Comparison of ENCODE assay signal across 8 mouse cellular contexts in genomic region chr1:135283287-135283825, GRCm38 (mm10). TPM values are rescaled to one million over a fixed set of nuclear protein-coding genes. Genes with fewer than 3 reads are reported as not detected.
DNase-seq lines count a peak whose midpoint lies in the region; ATAC-seq and TF ChIP-seq lines count a peak whose summit lies in the region.

No protein-coding gene starts in this region.

- ATAC-seq in forebrain, embryonic 15.5 days (replicated peaks), result peak; percentile 82
- ATAC-seq in hindbrain, postnatal 0 days, result peak; percentile 78
- peak; percentile 72 for ATAC-seq in liver, embryonic 16.5 days (ENCODE audit: low read depth)
- ATAC-seq in neural tube, embryonic 15.5 days (ENCODE audit: low FRiP score), result peak; percentile 81
- ATAC-seq in monocyte, adult 5-6 weeks (replicated peaks; ENCODE audit: insufficient number of reproducible peaks, low FRiP score, low TSS enrichment, poor library complexity, severe bottlenecking), result no peak

- peaks cover 30% of the 10 kb centered on the region for H3K4me1 ChIP-seq in forebrain, embryonic 15.5 days
- peaks cover 24% of the 10 kb centered on the region; the same call in 1 of the 2 replicates for H3K4me1 ChIP-seq in hindbrain, postnatal 0 days (ENCODE audit: insufficient read depth, low read length)
- H3K4me1 ChIP-seq in liver, embryonic 16.5 days (ENCODE audit: control insufficient read depth, low read depth, low read length), result peaks cover 2% of the 10 kb centered on the region; the same call in 1 of the 2 replicates
- H3K4me1 ChIP-seq in neural tube, embryonic 15.5 days, result peaks cover 36% of the 10 kb centered on the region

- H3K9ac ChIP-seq in forebrain, embryonic 15.5 days (replicated peaks), result peak overlapping the region; percentile 94
- H3K9ac ChIP-seq in hindbrain, postnatal 0 days (replicated peaks; ENCODE audit: low read length), result peak overlapping the region; percentile 96
- H3K9ac ChIP-seq in liver, embryonic 16.5 days (ENCODE audit: low read depth, low read length), result peak overlapping the region; percentile 75
- H3K9ac ChIP-seq in neural tube, embryonic 15.5 days (replicated peaks), result peak overlapping the region; percentile 79

- H3K4me2 ChIP-seq in forebrain, embryonic 15.5 days (replicated peaks), result peak overlapping the region; percentile 68
- peak overlapping the region; percentile 69 for H3K4me2 ChIP-seq in hindbrain, postnatal 0 days (ENCODE audit: low read depth, low read length)
- H3K4me2 ChIP-seq in liver, embryonic 16.5 days (ENCODE audit: low read depth, low read length), result peak overlapping the region; percentile 87
- peak overlapping the region; percentile 80 for H3K4me2 ChIP-seq in neural tube, embryonic 15.5 days

- H3K4me3 ChIP-seq in forebrain, embryonic 15.5 days, result peak overlapping the region; percentile 82
- peak overlapping the region; percentile 87 for H3K4me3 ChIP-seq in hindbrain, postnatal 0 days (ENCODE audit: low read length)
- H3K4me3 ChIP-seq in liver, embryonic 16.5 days (ENCODE audit: low read depth, low read length), result peak overlapping the region; percentile 74
- H3K4me3 ChIP-seq in neural tube, embryonic 15.5 days (replicated peaks), result peak overlapping the region; percentile 59

- peaks cover under 1% of the 10 kb centered on the region; the same call in 1 of the 2 replicates for H3K36me3 ChIP-seq in forebrain, embryonic 15.5 days
- H3K36me3 ChIP-seq in hindbrain, postnatal 0 days (ENCODE audit: insufficient read depth, low read length), result 0 out of 2 replicates have a peak, but pooled peaks cover 11% of the 10 kb centered on the region
- no peaks in the 10 kb centered on the region for H3K36me3 ChIP-seq in liver, embryonic 16.5 days (ENCODE audit: control insufficient read depth, insufficient read depth)
- H3K36me3 ChIP-seq in neural tube, embryonic 15.5 days, result peaks cover 8% of the 10 kb centered on the region

- H3K27me3 ChIP-seq in forebrain, embryonic 15.5 days, result no peaks in the 10 kb centered on the region
- no peaks in the 10 kb centered on the region for H3K27me3 ChIP-seq in hindbrain, postnatal 0 days (ENCODE audit: insufficient read depth, low read length)
- peaks cover 10% of the 10 kb centered on the region; the same call in 1 of the 2 replicates for H3K27me3 ChIP-seq in liver, embryonic 16.5 days (ENCODE audit: control insufficient read depth, insufficient read depth, low read depth, low read length)
- no peaks in the 10 kb centered on the region for H3K27me3 ChIP-seq in neural tube, embryonic 15.5 days (replicated peaks)

- 0% methylated on average over 48 of the region's 48 CpGs for WGBS in forebrain, embryonic 15.5 days
- under 1% methylated on average over 48 of the region's 48 CpGs for WGBS in hindbrain, postnatal 0 days
- WGBS in liver, embryonic 16.5 days (ENCODE audit: insufficient replicate concordance), result 0% methylated on average over 48 of the region's 48 CpGs
- under 1% methylated on average over 47 of the region's 48 CpGs for WGBS in neural tube, embryonic 15.5 days

- no peaks in the 10 kb centered on the region for H3K9me3 ChIP-seq in forebrain, embryonic 15.5 days
- no peaks in the 10 kb centered on the region for H3K9me3 ChIP-seq in hindbrain, postnatal 0 days (ENCODE audit: low read length)
- H3K9me3 ChIP-seq in liver, embryonic 16.5 days (replicated peaks; ENCODE audit: control insufficient read depth, low read length), result no peaks in the 10 kb centered on the region
- H3K9me3 ChIP-seq in neural tube, embryonic 15.5 days (replicated peaks), result no peaks in the 10 kb centered on the region

- no peak for TF ChIP-seq CTCF in hindbrain, postnatal 0 days (IDR thresholded peaks at IDR 0.05; ENCODE audit: low read depth)

- peak overlapping the region; percentile 93 for H3K27ac ChIP-seq in forebrain, embryonic 15.5 days (replicated peaks)
- peak overlapping the region; percentile 96 for H3K27ac ChIP-seq in hindbrain, postnatal 0 days
- peak overlapping the region; percentile 76 for H3K27ac ChIP-seq in liver, embryonic 16.5 days (ENCODE audit: low read length)
- H3K27ac ChIP-seq in neural tube, embryonic 15.5 days (replicated peaks), result peak overlapping the region; percentile 87

- DNase-seq in ovary, postnatal 10 days (ENCODE audit: low spot score), result peak; percentile 39
- DNase-seq in ovary, adult 18-20 months (ENCODE audit: low spot score), result no peak
- DNase-seq in adipocyte (ENCODE audit: low spot score), result peak; percentile 47
- peak; percentile 67 for DNase-seq in hindbrain, postnatal 0 days (ENCODE audit: low spot score)

RNA-seq across cellular contexts. Expression of gene Rnpep, which starts 0.5 kb away (rescaled TPM):
- polyA plus RNA-seq in forebrain, embryonic 15.5 days (2015; fragmentation: Nextera tagmentation; extraction: Ambion mirVana), result 96.0 and 98.8 TPM in 2 replicates
- 61.4 and 97.9 TPM in 2 replicates for total RNA-seq in hindbrain, postnatal 0 days (2014; rRNA removed)
- 50.5 and 53.8 TPM in 2 replicates for polyA plus RNA-seq in hindbrain, postnatal 0 days (2015; fragmentation: Nextera tagmentation; extraction: Ambion mirVana)
- polyA plus RNA-seq in liver, embryonic 16.5 days (2015; fragmentation: Nextera tagmentation; extraction: Ambion mirVana), result 21.4 and 23.8 TPM in 2 replicates
- polyA plus RNA-seq in neural tube, embryonic 15.5 days (2015; fragmentation: Nextera tagmentation; extraction: Ambion mirVana), result 99.5 and 107 TPM in 2 replicates
- 66.6 to 85.9 TPM (median 71.4 TPM) in 3 replicates for total RNA-seq in monocyte, adult 5-6 weeks (2017)

RNA-seq across cellular contexts. Expression of gene Elf3, which starts 25.0 kb away (rescaled TPM):
- 0.28 and 0.43 TPM in 2 replicates for polyA plus RNA-seq in forebrain, embryonic 15.5 days (2015; fragmentation: Nextera tagmentation; extraction: Ambion mirVana)
- total RNA-seq in hindbrain, postnatal 0 days (2014; rRNA removed), result 0.10 TPM in 1 of 2 replicates, not detected in the other
- polyA plus RNA-seq in hindbrain, postnatal 0 days (2015; fragmentation: Nextera tagmentation; extraction: Ambion mirVana), result 0.42 and 0.54 TPM in 2 replicates
- polyA plus RNA-seq in liver, embryonic 16.5 days (2015; fragmentation: Nextera tagmentation; extraction: Ambion mirVana), result 0.93 and 2.5 TPM in 2 replicates
- 0.35 and 13.0 TPM in 2 replicates for polyA plus RNA-seq in neural tube, embryonic 15.5 days (2015; fragmentation: Nextera tagmentation; extraction: Ambion mirVana)
- total RNA-seq in monocyte, adult 5-6 weeks (2017), result 0.19 TPM in 1 of 3 replicates, not detected in the others

RNA-seq across cellular contexts. Expression of gene Timm17a, which starts 30.2 kb away (rescaled TPM):
- 141 and 151 TPM in 2 replicates for polyA plus RNA-seq in forebrain, embryonic 15.5 days (2015; fragmentation: Nextera tagmentation; extraction: Ambion mirVana)
- 13.5 and 45.2 TPM in 2 replicates for total RNA-seq in hindbrain, postnatal 0 days (2014; rRNA removed)
- polyA plus RNA-seq in hindbrain, postnatal 0 days (2015; fragmentation: Nextera tagmentation; extraction: Ambion mirVana), result 201 and 205 TPM in 2 replicates
- 85.6 and 101 TPM in 2 replicates for polyA plus RNA-seq in liver, embryonic 16.5 days (2015; fragmentation: Nextera tagmentation; extraction: Ambion mirVana)
- 181 and 191 TPM in 2 replicates for polyA plus RNA-seq in neural tube, embryonic 15.5 days (2015; fragmentation: Nextera tagmentation; extraction: Ambion mirVana)
- total RNA-seq in monocyte, adult 5-6 weeks (2017), result 11.7 to 18.5 TPM (median 16.7 TPM) in 3 replicates

RNA-seq across cellular contexts. Expression of gene Lmod1, which starts 41.3 kb away (rescaled TPM):
- 0.27 and 0.42 TPM in 2 replicates for polyA plus RNA-seq in forebrain, embryonic 15.5 days (2015; fragmentation: Nextera tagmentation; extraction: Ambion mirVana)
- 0.47 TPM in 1 of 2 replicates, not detected in the other for total RNA-seq in hindbrain, postnatal 0 days (2014; rRNA removed)
- 0.24 and 0.38 TPM in 2 replicates for polyA plus RNA-seq in hindbrain, postnatal 0 days (2015; fragmentation: Nextera tagmentation; extraction: Ambion mirVana)
- 0.07 and 0.12 TPM in 2 replicates for polyA plus RNA-seq in liver, embryonic 16.5 days (2015; fragmentation: Nextera tagmentation; extraction: Ambion mirVana)
- 0.15 and 1.4 TPM in 2 replicates for polyA plus RNA-seq in neural tube, embryonic 15.5 days (2015; fragmentation: Nextera tagmentation; extraction: Ambion mirVana)
- total RNA-seq in monocyte, adult 5-6 weeks (2017), result not detected in 3 replicates
